30 mouse cellular contexts compared by ENCODE assay signal in the genomic region with DNA sequence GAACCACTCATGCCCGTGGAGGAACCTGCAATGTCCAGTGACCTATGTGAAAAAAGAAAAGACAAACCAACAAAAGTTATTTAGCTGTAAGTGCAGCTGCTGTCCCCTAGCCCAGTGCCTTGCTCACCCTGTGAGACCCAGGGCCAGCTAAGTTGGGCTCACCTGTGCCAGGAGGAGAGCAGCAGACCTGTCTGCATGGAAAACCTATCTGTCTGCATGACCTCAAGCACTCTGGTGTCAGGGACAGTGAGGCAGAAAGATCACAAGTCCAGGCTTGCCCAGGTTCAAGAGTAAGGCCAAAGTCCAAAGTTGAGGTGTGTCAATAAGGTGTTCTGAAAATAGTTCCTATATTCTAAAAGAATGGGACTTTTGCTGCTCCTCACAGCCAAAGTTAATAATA.
DNase-seq lines count a peak whose midpoint lies in the region; ATAC-seq and TF ChIP-seq lines count a peak whose summit lies in the region.
"Had no signal": no experiment of that assay in that cellular context is flagged by ENCODE, and none has a peak within 500 bp of the region (broad histone marks: within the 10 kb centered on the region; RNA-seq: fewer than 3 reads in every experiment).

No protein-coding gene starts in this region.

- H3K4me3 ChIP-seq in intestine, embryonic 15.5 days (replicated peaks): no peak overlapping the region
- no peak overlapping the region for H3K4me3 ChIP-seq in intestine, postnatal 0 days (ENCODE audit: low read depth, low read length)
- no peak overlapping the region for H3K4me3 ChIP-seq in midbrain, embryonic 11.5 days (ENCODE audit: low read depth, low read length)
- H3K4me3 ChIP-seq in midbrain, embryonic 16.5 days (ENCODE audit: low read depth, low read length): no peak overlapping the region
- no peak overlapping the region for H3K4me3 ChIP-seq in kidney, embryonic 16.5 days (ENCODE audit: low read length)
- H3K4me3 ChIP-seq: embryonic facial prominence, embryonic 10.5 days; embryonic facial prominence, embryonic 15.5 days; forebrain, embryonic 12.5 days; heart, embryonic 13.5 days; hindbrain, embryonic 10.5 days; hindbrain, embryonic 15.5 days; layer of hippocampus, adult 2 months; megakaryocyte, embryonic 14.5 days; midbrain, embryonic 13.5 days had no signal

- no peaks in the 10 kb centered on the region for H3K36me3 ChIP-seq in intestine, embryonic 15.5 days
- no peaks in the 10 kb centered on the region for H3K36me3 ChIP-seq in intestine, postnatal 0 days (ENCODE audit: control insufficient read depth, insufficient read depth)
- no peaks in the 10 kb centered on the region for H3K36me3 ChIP-seq in midbrain, embryonic 11.5 days (ENCODE audit: control insufficient read depth, insufficient read depth, low read length)
- H3K36me3 ChIP-seq in midbrain, embryonic 16.5 days (ENCODE audit: control insufficient read depth, insufficient read depth, low read length): no peaks in the 10 kb centered on the region
- H3K36me3 ChIP-seq in kidney, embryonic 16.5 days (ENCODE audit: insufficient read depth, low read length): no peaks in the 10 kb centered on the region
- H3K36me3 ChIP-seq: embryonic facial prominence, embryonic 10.5 days; embryonic facial prominence, embryonic 15.5 days; forebrain, embryonic 12.5 days; heart, embryonic 13.5 days; hindbrain, embryonic 10.5 days; hindbrain, embryonic 15.5 days; midbrain, embryonic 13.5 days had no signal

- 66% methylated on average over 1 of the region's 1 CpGs for WGBS in intestine, embryonic 15.5 days
- WGBS in intestine, postnatal 0 days: 32% methylated on average over 1 of the region's 1 CpGs
- 56% methylated on average over 1 of the region's 1 CpGs for WGBS in midbrain, embryonic 11.5 days
- 67% methylated on average over 1 of the region's 1 CpGs for WGBS in midbrain, embryonic 16.5 days
- 41% methylated on average over 1 of the region's 1 CpGs for WGBS in kidney, embryonic 16.5 days

- H3K4me1 ChIP-seq in intestine, embryonic 15.5 days (replicated peaks): no peaks in the 10 kb centered on the region
- H3K4me1 ChIP-seq in intestine, postnatal 0 days (replicated peaks; ENCODE audit: control insufficient read depth, insufficient read depth, low read length): 0 out of 2 replicates have a peak, but pooled peaks cover under 1% of the 10 kb centered on the region
- peaks cover 5% of the 10 kb centered on the region; the same call in 1 of the 2 replicates for H3K4me1 ChIP-seq in midbrain, embryonic 11.5 days (ENCODE audit: control insufficient read depth, insufficient read depth, low read length)
- H3K4me1 ChIP-seq in midbrain, embryonic 16.5 days (ENCODE audit: control insufficient read depth, insufficient read depth, low read length): peaks cover 7% of the 10 kb centered on the region; the same call in 1 of the 2 replicates
- H3K4me1 ChIP-seq in kidney, embryonic 16.5 days (ENCODE audit: insufficient read depth, low read length): peaks cover 16% of the 10 kb centered on the region; the same call in 1 of the 2 replicates
- H3K4me1 ChIP-seq: embryonic facial prominence, embryonic 10.5 days; embryonic facial prominence, embryonic 15.5 days; heart, embryonic 13.5 days; megakaryocyte, embryonic 14.5 days had no signal

- no peaks in the 10 kb centered on the region for H3K9me3 ChIP-seq in intestine, embryonic 15.5 days
- no peaks in the 10 kb centered on the region for H3K9me3 ChIP-seq in intestine, postnatal 0 days (ENCODE audit: control insufficient read depth)
- H3K9me3 ChIP-seq in midbrain, embryonic 11.5 days (ENCODE audit: control insufficient read depth, low read length): no peaks in the 10 kb centered on the region
- no peaks in the 10 kb centered on the region for H3K9me3 ChIP-seq in midbrain, embryonic 16.5 days (replicated peaks; ENCODE audit: control insufficient read depth, low read length, poor library complexity, severe bottlenecking)
- 0 out of 2 replicates have a peak, but pooled peaks cover 3% of the 10 kb centered on the region for H3K9me3 ChIP-seq in kidney, embryonic 16.5 days (ENCODE audit: low read length)
- H3K9me3 ChIP-seq: embryonic facial prominence, embryonic 15.5 days; forebrain, embryonic 12.5 days; heart, embryonic 13.5 days; hindbrain, embryonic 10.5 days; hindbrain, embryonic 15.5 days; midbrain, embryonic 13.5 days had no signal

- peak; percentile 76 for DNase-seq in midbrain, embryonic 11.5 days (ENCODE audit: low spot score, missing footprints)
- DNase-seq in kidney, postnatal 36 days: peak; percentile 66 to 82
- no peak for DNase-seq in retina, embryonic 14.5 days (ENCODE audit: low spot score)
- no peak for DNase-seq in layer of hippocampus, postnatal 25 days (ENCODE audit: extremely low spot score in 1 of 2, low spot score in 1 of 2)
- DNase-seq: adrenal gland, adult 2 months; cerebellum, adult 2 months; cerebellum, postnatal 25 days; forebrain, postnatal 0 days; gastrocnemius, postnatal 10 days; heart, postnatal 10 days; lung, adult 18-20 months; lung, postnatal 4 days; right cerebral cortex, postnatal 4 days had no signal

- H3K27ac ChIP-seq in intestine, embryonic 15.5 days: no peak overlapping the region
- H3K27ac ChIP-seq in intestine, postnatal 0 days (ENCODE audit: low read depth, low read length): no peak overlapping the region
- no peak overlapping the region for H3K27ac ChIP-seq in midbrain, embryonic 11.5 days (ENCODE audit: low read depth, low read length)
- H3K27ac ChIP-seq in midbrain, embryonic 16.5 days (ENCODE audit: low read length): no peak overlapping the region
- H3K27ac ChIP-seq in kidney, embryonic 16.5 days (ENCODE audit: low read length): peak overlapping the region; percentile 59; the same call in 1 of the 2 replicates
- H3K27ac ChIP-seq: embryonic facial prominence, embryonic 10.5 days; embryonic facial prominence, embryonic 15.5 days; forebrain, embryonic 12.5 days; heart, embryonic 13.5 days; hindbrain, embryonic 10.5 days; hindbrain, embryonic 15.5 days; layer of hippocampus, adult 2 months; midbrain, embryonic 13.5 days had no signal

- peak; percentile 64 for ATAC-seq in intestine, embryonic 15.5 days
- ATAC-seq in intestine, postnatal 0 days: no peak; the same call in 1 of the 2 replicates
- ATAC-seq in midbrain, embryonic 11.5 days (ENCODE audit: low FRiP score): no peak
- no peak for ATAC-seq in midbrain, embryonic 16.5 days
- peak; percentile 58 for ATAC-seq in kidney, embryonic 16.5 days (ENCODE audit: low FRiP score, low TSS enrichment)
- ATAC-seq: activated CD4-positive, CD25-positive, alpha-beta regulatory T cell, adult 4 months; forebrain, postnatal 0 days; inflammation-experienced regulatory T-cells, adult 6 months; lung, postnatal 0 days; midbrain, embryonic 13.5 days had no signal

- H3K4me2 ChIP-seq in intestine, embryonic 15.5 days (replicated peaks): no peak overlapping the region
- no peak overlapping the region for H3K4me2 ChIP-seq in intestine, postnatal 0 days (replicated peaks; ENCODE audit: low read depth)
- no peak overlapping the region for H3K4me2 ChIP-seq in midbrain, embryonic 11.5 days
- no peak overlapping the region for H3K4me2 ChIP-seq in midbrain, embryonic 16.5 days (ENCODE audit: low read length)
- H3K4me2 ChIP-seq in kidney, embryonic 16.5 days (replicated peaks; ENCODE audit: low read depth, low read length): no peak overlapping the region
- H3K4me2 ChIP-seq: embryonic facial prominence, embryonic 15.5 days; forebrain, embryonic 12.5 days; heart, embryonic 13.5 days; hindbrain, embryonic 15.5 days; midbrain, embryonic 13.5 days had no signal

- no peaks in the 10 kb centered on the region for H3K27me3 ChIP-seq in intestine, embryonic 15.5 days (replicated peaks)
- H3K27me3 ChIP-seq in intestine, postnatal 0 days (replicated peaks; ENCODE audit: control insufficient read depth, insufficient read depth, low read length): no peaks in the 10 kb centered on the region
- H3K27me3 ChIP-seq in midbrain, embryonic 11.5 days (ENCODE audit: control insufficient read depth, insufficient read depth, low read length): 0 out of 2 replicates have a peak, but pooled peaks cover 2% of the 10 kb centered on the region
- peaks cover 4% of the 10 kb centered on the region; the same call in 1 of the 2 replicates for H3K27me3 ChIP-seq in midbrain, embryonic 16.5 days (ENCODE audit: control insufficient read depth, insufficient read depth, low read depth, low read length)
- no peaks in the 10 kb centered on the region for H3K27me3 ChIP-seq in kidney, embryonic 16.5 days (ENCODE audit: insufficient read depth, low read length)
- H3K27me3 ChIP-seq: CH12.LX; embryonic facial prominence, embryonic 15.5 days; heart, embryonic 13.5 days; megakaryocyte, embryonic 14.5 days had no signal

- H3K9ac ChIP-seq in intestine, embryonic 15.5 days: no peak overlapping the region
- H3K9ac ChIP-seq in intestine, postnatal 0 days (ENCODE audit: low read depth, low read length): no peak overlapping the region
- no peak overlapping the region for H3K9ac ChIP-seq in midbrain, embryonic 11.5 days (ENCODE audit: low read length)
- no peak overlapping the region for H3K9ac ChIP-seq in midbrain, embryonic 16.5 days (ENCODE audit: low read depth, low read length)
- no peak overlapping the region for H3K9ac ChIP-seq in kidney, embryonic 16.5 days (replicated peaks; ENCODE audit: low read length)
- H3K9ac ChIP-seq: embryonic facial prominence, embryonic 15.5 days; forebrain, embryonic 12.5 days; forebrain, postnatal 0 days; heart, embryonic 13.5 days; hindbrain, embryonic 15.5 days; midbrain, embryonic 13.5 days had no signal

- TF ChIP-seq CTCF in intestine, postnatal 0 days (IDR thresholded peaks at IDR 0.05; ENCODE audit: low read depth): no peak

Comparison
In these comparisons a context has a peak if more than half of its experiments do, and no peak if none do; other contexts are left out.
1. ATAC-seq: peak in intestine, embryonic 15.5 days (single experiment) and kidney, embryonic 16.5 days (single experiment); none in intestine, postnatal 0 days (single experiment), midbrain, embryonic 11.5 days (single experiment) and midbrain, embryonic 16.5 days (single experiment).
2. DNase-seq: peak in midbrain, embryonic 11.5 days (single experiment) and kidney, postnatal 36 days (2 of 2); none in retina, embryonic 14.5 days (single experiment) and layer of hippocampus, postnatal 25 days (0 of 2).